Mouse (Mus musculus): ENCODE data around the gene Gm26558.

The Gm26558 gene

DNA sequence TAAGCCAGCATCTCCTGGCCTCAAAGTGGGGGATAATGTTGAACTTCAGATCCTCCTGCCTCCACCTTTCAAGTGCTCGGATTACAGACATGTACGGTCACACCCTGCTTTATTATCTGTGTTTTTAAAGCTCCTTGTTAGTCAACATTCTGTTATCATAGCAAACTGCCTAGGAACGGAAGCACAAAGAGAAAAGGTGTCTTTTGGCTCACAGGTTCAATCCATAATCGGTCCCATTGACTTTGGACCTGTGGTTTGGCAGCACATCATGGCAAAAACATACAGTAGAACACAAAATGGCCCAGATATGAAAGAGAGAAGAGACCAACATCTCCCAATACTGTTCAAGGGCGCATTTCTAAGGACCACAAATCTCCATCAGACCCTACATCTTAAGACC lies 13.6 kb downstream of the Gm26558 start:
- no peak for DNase-seq (ENCODE audit: low read depth)

GRCm38 (mm10) chr2:70647681-70648080 lies 14.2 kb downstream of the Gm26558 start:
- DNase-seq (ENCODE audit: low read depth): no peak

DNA sequence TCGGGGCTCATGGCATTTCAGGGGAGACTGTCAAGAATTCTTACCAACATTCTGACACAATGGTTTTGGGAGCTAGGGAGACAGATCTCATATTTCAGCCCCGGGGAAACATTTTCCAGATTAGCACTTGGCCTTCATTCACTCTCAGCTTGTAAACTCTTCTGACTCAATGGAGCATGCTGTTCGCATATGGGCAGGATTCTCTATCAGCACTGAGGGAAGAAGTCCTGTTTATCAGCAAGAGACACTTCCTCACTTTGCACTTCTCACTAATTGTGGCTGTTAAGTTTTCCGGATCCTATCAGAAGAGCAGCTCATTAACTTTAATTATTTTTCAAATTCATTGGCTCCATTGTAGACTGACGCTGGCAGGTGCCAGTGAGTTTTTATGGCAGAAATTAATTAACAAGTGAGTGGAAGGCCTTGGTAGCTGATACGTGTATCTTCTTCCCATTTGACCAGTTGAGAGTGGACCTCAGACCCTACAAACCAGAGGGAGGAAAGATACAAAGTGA lies 16.6 kb downstream of the Gm26558 start:
- DNase-seq (ENCODE audit: low read depth): no peak

DNA sequence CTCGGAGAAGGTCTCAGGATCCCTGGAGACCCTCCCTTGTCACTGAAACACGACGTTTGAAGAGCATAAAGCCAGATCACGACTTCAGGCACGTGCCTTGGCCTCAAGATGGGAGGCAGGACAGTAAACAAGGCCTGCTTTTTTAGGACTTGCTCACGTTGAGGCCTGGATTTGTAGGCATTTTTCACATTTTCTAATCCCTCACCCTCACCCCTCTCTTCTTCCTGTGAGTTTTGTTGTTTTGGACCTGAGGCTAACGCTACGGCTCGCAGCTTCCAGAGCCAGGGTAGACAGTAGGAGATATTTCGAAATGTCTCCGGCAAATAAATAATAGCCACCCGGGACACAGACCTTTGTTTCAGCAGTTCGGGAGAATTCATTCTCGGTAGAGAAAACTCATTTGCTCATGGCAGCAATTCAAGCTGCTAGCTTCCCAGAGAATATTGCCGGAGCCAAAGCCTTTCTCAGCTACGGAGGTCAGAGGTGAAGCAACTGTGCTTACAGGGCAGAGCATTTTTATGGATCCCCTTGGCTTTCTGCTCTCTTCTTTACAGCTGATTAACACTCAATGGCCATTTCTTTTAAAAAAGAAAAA lies 18.8 kb downstream of the Gm26558 start:
- DNase-seq (ENCODE audit: low read depth): no peak

GRCm38 (mm10) chr2:70640968-70641367 lies 20.9 kb downstream of the Gm26558 start:
- DNase-seq (ENCODE audit: low read depth): peak; percentile 52

- DNase-seq (ENCODE audit: low read depth): no peak
These were observed 27.7 kb downstream of the Gm26558 start for GRCm38 (mm10) chr2:70634028-70634690.

- no peak for DNase-seq (ENCODE audit: low read depth)
These were observed 29.5 kb downstream of the Gm26558 start for GRCm38 (mm10) chr2:70632412-70632811.

- no peak for DNase-seq (ENCODE audit: low read depth)
These were observed 30.6 kb downstream of the Gm26558 start for GRCm38 (mm10) chr2:70631321-70631720.

GRCm38 (mm10) chr2:70629921-70630320 lies 32.0 kb downstream of the Gm26558 start:
- no peak for DNase-seq (ENCODE audit: low read depth)

DNA sequence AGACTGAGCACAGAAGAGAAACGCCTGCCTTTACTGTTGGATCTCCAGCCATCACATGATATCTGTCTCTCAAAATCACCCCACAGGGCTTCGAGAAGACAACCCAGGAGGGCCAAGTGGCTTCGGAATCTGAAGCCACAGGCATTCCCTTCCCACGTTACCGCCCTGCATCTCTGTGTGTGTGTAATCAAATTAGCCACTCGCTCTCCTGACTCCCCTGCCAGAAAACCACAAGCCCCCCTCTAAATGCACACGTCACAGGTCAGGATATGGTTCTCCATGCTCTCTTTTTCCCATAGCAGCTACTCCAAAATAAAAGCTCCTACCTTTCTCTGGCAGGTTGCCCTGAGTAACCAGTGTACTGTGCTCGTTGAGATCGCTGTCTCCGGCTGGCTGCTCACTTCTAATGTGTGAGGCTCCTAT lies 32.6 kb downstream of the Gm26558 start:
- DNase-seq (ENCODE audit: low read depth): no peak

DNA sequence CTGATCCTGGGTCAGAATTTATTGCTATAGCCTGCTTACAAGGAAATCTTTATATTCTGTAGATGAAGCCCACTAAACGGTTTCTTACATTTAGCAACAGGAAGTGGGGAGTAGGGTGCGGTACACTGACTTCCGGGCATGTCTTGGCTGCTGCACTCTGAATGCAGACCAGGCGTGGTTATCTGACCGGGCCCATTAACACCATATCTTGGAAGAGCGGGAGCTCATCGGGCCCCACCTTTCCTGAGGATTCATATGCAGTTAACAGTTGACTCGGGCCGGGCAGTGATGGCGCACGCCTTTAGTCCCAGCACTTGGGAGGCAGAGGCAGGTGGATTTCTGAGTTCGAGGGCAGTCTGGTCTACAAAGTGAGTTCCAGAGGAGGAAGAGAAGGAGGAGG lies 33.5 kb downstream of the Gm26558 start:
- peak; percentile 38 for DNase-seq (ENCODE audit: low read depth)

- peak; percentile 15 for DNase-seq (ENCODE audit: low read depth)
These were observed 36.1 kb downstream of the Gm26558 start for GRCm38 (mm10) chr2:70625761-70626160.

DNA sequence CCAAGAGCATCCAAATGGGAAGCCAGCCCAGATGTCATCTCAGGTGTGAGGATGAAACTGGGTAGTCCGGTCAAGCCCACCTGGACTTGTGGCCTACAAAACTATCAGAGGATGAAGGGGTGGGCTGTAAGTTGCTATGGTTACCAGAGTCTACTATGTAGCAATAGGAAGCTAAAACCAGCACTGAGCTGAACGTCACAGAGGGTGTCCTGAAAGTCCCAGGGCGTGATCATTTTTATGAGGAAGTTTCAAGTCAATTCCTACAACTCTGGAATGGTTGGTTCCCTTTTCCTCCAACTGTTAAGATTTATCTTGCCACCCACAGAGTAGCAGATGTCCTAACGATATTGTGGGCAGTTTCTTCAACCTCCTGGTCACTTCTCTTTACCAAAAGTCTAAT lies 39.7 kb downstream of the Gm26558 start:
- peak; percentile 17 for DNase-seq (ENCODE audit: low read depth)

DNA sequence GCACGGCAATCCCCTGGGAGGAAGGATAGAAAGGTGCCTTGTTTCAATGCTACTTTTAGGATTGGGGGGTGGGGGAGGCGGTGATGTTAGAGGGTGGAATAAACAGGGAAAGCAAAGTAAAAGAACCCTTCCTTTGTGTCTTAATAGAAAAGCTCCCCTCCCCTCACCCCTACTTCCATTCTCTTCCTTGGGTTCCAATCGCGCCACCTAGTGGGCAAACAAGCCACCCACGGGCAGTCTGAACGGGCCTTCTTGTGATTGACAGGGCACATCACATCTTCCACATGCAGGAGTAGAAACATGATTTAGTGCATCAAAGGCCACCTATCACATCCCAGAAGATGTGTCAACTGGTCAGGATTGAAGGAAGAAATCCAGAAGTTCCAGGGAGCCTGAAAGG lies 41.7 kb downstream of the Gm26558 start:
- peak; percentile 59 for DNase-seq (ENCODE audit: low read depth)

DNA sequence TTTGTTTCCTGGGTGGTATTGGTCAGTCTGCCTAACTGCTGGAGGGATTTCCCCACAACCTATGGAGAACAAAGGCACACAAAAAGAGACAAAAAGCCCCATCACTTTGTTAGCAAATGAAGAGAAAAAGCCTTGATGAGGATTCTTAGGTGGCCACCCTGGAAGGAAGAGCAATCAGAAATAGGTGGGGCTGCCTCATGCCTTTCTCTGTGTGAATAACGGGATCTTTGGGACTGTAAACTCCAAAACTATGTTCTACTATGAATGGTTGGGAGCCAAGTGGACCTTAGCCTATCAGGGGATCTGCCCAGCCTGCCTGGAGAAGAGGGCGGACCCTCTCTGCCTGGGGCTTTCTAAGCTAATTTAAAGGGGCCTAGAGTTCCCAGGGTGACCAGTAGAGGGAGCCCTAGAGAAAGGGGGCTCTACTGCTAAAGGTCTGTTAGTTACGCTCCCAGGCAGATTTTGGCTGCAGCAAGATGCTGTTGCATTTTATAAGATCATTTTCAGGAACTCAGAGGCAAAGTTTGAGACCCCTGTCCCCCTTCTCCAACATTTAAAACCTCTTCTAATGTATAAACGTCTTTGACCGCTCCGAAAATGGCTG lies 42.6 kb downstream of the Gm26558 start:
- DNase-seq (ENCODE audit: low read depth): no peak

DNA sequence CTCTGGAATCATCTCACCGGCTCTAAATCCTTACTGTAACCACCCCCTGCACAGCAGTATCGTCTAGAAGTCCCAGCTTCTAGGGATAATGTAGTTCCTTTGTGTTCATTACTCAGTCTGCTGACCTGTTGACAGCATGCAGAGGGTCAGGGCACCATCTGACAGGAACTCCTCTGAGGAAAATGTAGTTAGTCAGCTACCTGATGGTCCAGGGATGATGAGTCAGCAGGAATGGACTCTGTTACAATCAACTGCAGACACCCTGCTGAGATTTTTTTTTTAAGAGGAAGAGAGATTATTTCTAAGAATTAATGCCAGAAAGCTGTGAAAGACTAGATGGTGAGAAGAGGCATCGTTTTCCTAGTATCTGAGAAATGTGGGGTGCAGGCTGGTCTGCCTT lies 45.3 kb downstream of the Gm26558 start:
- DNase-seq (ENCODE audit: low read depth): peak; percentile 13

DNA sequence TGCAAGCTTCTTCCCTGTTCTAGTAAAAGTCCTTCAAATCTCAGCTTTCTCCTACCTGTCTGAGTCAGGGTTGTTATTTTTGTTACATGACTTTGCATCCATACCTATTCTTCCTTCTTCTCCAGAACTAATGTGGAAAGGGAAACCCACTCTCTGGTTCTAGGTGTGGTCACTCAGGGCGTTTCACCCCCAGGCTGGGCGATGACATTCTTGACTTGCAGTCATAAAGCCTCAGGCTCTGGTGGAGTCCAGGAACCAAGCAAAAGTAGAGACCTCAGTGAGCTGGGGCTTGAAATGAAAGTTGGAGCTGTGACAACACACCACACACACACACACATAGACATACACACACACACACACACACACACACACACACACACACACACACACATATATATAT lies 45.8 kb downstream of the Gm26558 start:
- no peak for DNase-seq (ENCODE audit: low read depth)

DNA sequence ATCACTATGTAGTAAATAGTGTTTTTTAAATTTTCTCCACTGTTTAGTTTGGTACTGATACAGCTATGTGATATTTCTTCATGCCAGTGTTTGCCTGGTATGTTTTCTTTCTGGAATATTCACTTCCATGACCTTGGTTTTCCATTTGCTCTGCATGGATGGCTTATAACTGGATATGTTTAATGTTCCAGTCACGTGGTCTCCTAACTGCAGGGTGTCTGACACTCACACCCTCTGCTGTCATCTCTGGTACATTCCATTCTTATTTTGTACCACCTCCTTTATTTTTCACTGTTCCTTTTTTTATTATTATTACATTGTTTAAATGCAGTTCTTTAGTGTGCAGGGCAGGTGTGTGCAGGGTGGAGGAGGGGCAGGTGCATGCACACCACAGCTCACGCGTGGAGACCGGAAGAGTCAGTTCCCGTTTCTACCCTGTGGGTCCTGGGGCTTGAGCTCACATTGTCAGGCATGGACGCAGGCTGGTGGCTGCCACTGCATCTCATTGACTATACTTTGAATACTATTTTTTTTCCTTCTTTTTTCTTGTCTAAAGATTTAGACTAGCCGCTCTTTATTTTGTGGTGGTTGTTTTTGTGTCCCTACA lies 47.1 kb downstream of the Gm26558 start:
- no peak for DNase-seq (ENCODE audit: low read depth)
